Mouse (Mus musculus) stomach, embryonic 14.5 days (tissue): ENCODE measurements around the gene Mzf1. TPM values are rescaled to one million over a fixed set of nuclear protein-coding genes. Genes with fewer than 3 reads are reported as not detected.
A peak's percentile ranks its signal among the peaks of the same experiment; 100 is the strongest.

Experiments used
- ATAC-seq: fragments of 200-750 bp; cut with Nextera tagmentation; 2 replicates; pipeline ENCODE4 v1.8.0; 2017; ENCODE audit warnings: low read depth, moderate TSS enrichment; ENCODE audit not compliant: insufficient number of reproducible peaks, insufficient read depth, low FRiP score
- H3K27ac ChIP-seq: fragments of 300-500 bp; sonication (generic); 2 replicates; pipeline ENCODE4 v1.5.1; 2014; ENCODE audit warnings: mild to moderate bottlenecking, low read length, moderate library complexity, mixed read lengths
- H3K27me3 ChIP-seq: fragments of 300-500 bp; sonication (generic); 2 replicates; pipeline ENCODE4 v1.6.1; 2014; ENCODE audit warnings: low read length, control low read depth, mixed read lengths; ENCODE audit not compliant: control insufficient read depth, insufficient read depth
- H3K36me3 ChIP-seq: fragments of 300-500 bp; sonication (generic); 2 replicates; pipeline ENCODE4 v1.6.1; 2014; ENCODE audit warnings: mild to moderate bottlenecking, control low read depth, low read length, moderate library complexity, mixed read lengths; ENCODE audit not compliant: control insufficient read depth, insufficient read depth
- H3K4me1 ChIP-seq: fragments of 300-500 bp; sonication (generic); 2 replicates; pipeline ENCODE4 v1.6.1; 2014; ENCODE audit warnings: low read length, control low read depth, mixed read lengths; ENCODE audit not compliant: control insufficient read depth, insufficient read depth
- H3K4me2 ChIP-seq: fragments of 300-500 bp; sonication (generic); replicated peaks from 2 replicates; pipeline ENCODE4 v1.6.1; 2014; ENCODE audit warnings: low read depth, low read length, control low read depth
- H3K4me3 ChIP-seq: fragments of 300-500 bp; sonication (generic); 2 replicates; pipeline ENCODE4 v1.5.1; 2014; ENCODE audit warnings: low read depth, low read length, control low read depth
- H3K9ac ChIP-seq: fragments of 300-500 bp; sonication (generic); replicated peaks from 2 replicates; pipeline ENCODE4 v1.6.1; 2014; ENCODE audit warnings: low read depth, mild to moderate bottlenecking, control low read depth, low read length, moderate library complexity, mixed read lengths
- H3K9me3 ChIP-seq: fragments of 300-500 bp; sonication (generic); 2 replicates; pipeline ENCODE4 v1.6.1; 2016; ENCODE audit warnings: low read depth, low read length, control low read depth; ENCODE audit not compliant: control insufficient read depth
- WGBS: fragments of 180-500 bp; shearing (Covaris S2); extraction: QIAGEN DNeasy Blood & Tissue Kit; methylation state at CpG from one replicate; pipeline ENCODE4 v1.1.7; 2014; 5-methylcytosine and 5-hydroxymethylcytosine counted together
- polyA plus RNA-seq: library from polyadenylated mRNA; unstranded; fragments of >200 nt; fragmentation: Nextera tagmentation; extraction: Ambion mirVana; gene quantifications from 2 replicates; pipeline ENCODE4 v1.2.1, GENCODE M21; 2014

Mzf1 gene
- polyA plus RNA-seq, 1 experiment from 2014 or later: 3.1 TPM

DNA sequence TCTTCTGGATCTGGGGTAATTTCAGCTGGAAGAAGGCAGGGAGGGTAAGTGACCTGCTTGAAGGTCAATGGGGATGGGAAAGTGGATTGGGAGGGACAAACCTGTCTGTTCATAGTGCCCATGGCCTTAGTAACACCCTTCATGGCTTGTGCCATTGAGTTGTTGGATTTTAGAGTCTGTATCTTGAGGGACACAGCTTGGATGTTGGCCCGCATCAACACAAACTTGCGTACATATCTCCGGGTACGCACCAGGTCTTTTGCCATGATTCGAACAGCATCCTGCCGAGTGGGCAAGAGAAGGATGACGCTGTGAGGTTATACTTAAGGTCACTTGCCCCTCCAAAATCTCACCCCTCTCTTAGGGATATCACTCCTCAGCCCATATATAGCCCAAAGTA lies 22.0 kb downstream of the Mzf1 start:
- no peaks in the 10 kb centered on the region for H3K9me3 ChIP-seq
- H3K27ac ChIP-seq: no peak overlapping the region
- ATAC-seq: no peak

GRCm38 (mm10) chr7:13031983-13032382 lies 22.6 kb downstream of the Mzf1 start:
- Histone ChIP-seq H3K9ac (no peak overlapping the region), H3K4me2 (no peak overlapping the region), H3K27me3 (no peaks in the 10 kb centered on the region), H3K36me3 (peaks cover 77% of the 10 kb centered on the region), H3K27ac (no peak overlapping the region), H3K9me3 (no peaks in the 10 kb centered on the region), H3K4me3 (no peak overlapping the region), H3K4me1 (peaks cover 23% of the 10 kb centered on the region)
- ATAC-seq: no peak
- 81% methylated on average over 2 of the region's 2 CpGs for WGBS

More for the DNA sequence above, 22.0 kb downstream of the Mzf1 start:
- Histone ChIP-seq H3K4me2 (no peak overlapping the region), H3K27me3 (no peaks in the 10 kb centered on the region), H3K4me3 (no peak overlapping the region), H3K4me1 (peaks cover 23% of the 10 kb centered on the region), H3K9ac (no peak overlapping the region), H3K36me3 (peaks cover 72% of the 10 kb centered on the region)
- WGBS: 90% methylated on average over 7 of the region's 7 CpGs

DNA sequence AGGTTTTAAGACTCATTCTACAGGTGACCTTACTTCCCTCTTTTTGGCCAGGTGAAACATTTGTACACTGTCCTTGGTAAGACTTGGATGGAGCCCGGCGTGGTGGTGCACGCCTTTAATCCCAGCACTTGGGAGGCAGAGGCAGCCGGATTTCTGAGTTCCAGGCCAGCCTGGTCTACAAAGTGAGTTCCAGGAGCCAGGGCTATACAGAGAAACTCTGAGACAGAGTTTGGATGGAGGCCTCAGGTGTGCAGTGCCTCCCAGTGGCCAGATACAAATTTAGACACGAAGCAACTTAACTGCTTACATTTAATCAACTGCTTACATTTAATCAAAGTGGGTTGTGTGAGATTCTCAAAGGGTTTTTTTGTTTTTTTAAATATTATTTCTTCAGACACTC lies 23.5 kb downstream of the Mzf1 start:
- H3K27ac ChIP-seq: no peak overlapping the region
- WGBS: 71% methylated on average over 5 of the region's 5 CpGs
- H3K4me2 ChIP-seq: no peak overlapping the region
- no peak for ATAC-seq
- H3K27me3 ChIP-seq: no peaks in the 10 kb centered on the region
- H3K4me1 ChIP-seq: peaks cover 21% of the 10 kb centered on the region
- H3K9ac ChIP-seq: no peak overlapping the region
- no peaks in the 10 kb centered on the region for H3K9me3 ChIP-seq
- no peak overlapping the region for H3K4me3 ChIP-seq
- H3K36me3 ChIP-seq: peaks cover 82% of the 10 kb centered on the region

- H3K4me3 ChIP-seq: no peak overlapping the region
- no peak for ATAC-seq
- H3K9me3 ChIP-seq: no peaks in the 10 kb centered on the region
- no peak overlapping the region for H3K9ac ChIP-seq
- no peak overlapping the region for H3K27ac ChIP-seq
- no peak overlapping the region for H3K4me2 ChIP-seq
- H3K36me3 ChIP-seq: peaks cover 78% of the 10 kb centered on the region
- no peaks in the 10 kb centered on the region for H3K27me3 ChIP-seq
- WGBS: 96% methylated on average over 4 of the region's 4 CpGs
- peaks cover 22% of the 10 kb centered on the region for H3K4me1 ChIP-seq
Measured at GRCm38 (mm10) chr7:13028986-13029385, 25.6 kb downstream of the Mzf1 start.

DNA sequence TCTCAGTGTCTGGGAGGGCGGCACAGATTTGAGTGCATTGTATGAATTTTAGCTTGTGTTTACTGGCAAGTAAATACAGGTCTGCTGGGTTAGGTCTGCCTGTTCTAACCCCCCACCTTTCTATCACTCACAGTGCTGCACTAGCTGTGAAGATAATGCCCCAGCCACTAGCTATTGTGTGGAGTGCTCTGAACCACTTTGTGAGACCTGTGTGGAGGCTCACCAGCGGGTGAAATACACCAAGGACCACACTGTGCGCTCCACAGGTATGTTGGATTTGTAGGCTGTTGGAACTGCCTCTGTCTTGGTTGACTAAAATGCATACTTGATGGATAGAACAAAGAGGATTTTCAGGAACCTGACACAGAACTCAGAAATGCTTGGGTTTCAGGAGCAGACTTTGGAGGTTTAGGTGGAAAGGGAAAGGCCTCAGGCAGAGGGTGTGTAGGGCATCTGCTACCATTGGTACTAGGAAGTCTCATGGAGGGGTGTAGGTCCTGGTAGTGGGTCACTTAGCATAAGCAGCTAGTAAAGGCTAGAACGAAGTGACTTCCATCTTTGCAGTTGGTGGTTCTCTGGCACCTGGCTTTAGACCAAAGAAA lies 29.0 kb downstream of the Mzf1 start:
- Histone ChIP-seq H3K9me3 (no peaks in the 10 kb centered on the region), H3K36me3 (peaks cover 53% of the 10 kb centered on the region), H3K9ac (peak overlapping the region; percentile 96), H3K4me1 (peaks cover 15% of the 10 kb centered on the region), H3K4me3 (peak overlapping the region; percentile 91), H3K4me2 (peak overlapping the region; percentile 99), H3K27ac (no peak overlapping the region), H3K27me3 (no peaks in the 10 kb centered on the region)
- 36% methylated on average over 4 of the region's 4 CpGs for WGBS
- ATAC-seq: no peak

DNA sequence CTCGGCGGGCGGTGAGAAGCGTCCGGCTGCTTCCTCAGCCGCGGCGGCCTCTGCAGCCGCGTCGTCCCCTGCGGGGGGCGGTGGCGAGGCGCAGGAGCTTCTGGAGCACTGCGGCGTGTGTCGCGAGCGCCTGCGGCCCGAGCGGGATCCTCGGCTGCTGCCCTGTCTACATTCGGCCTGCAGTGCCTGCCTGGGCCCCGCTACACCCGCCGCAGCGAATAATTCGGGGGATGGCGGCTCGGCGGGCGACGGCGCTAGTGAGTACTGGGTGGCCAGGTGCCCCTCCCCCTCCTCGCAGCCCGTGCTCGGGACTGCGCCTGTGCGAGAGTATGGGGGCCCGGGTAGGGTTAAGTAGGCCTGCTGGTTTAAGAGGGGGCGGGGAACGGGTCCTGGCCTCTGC lies 29.8 kb downstream of the Mzf1 start:
- peak overlapping the region; percentile 96 for H3K9ac ChIP-seq
- WGBS: under 1% methylated on average over 40 of the region's 44 CpGs
- peak overlapping the region; percentile 99 for H3K4me2 ChIP-seq
- H3K27ac ChIP-seq: peak overlapping the region; percentile 99
- H3K36me3 ChIP-seq: peaks cover 45% of the 10 kb centered on the region
- H3K4me1 ChIP-seq: peaks cover 15% of the 10 kb centered on the region
- peak overlapping the region; percentile 91 for H3K4me3 ChIP-seq
- ATAC-seq: peak; percentile 61
- no peaks in the 10 kb centered on the region for H3K27me3 ChIP-seq
- no peaks in the 10 kb centered on the region for H3K9me3 ChIP-seq

GRCm38 (mm10) chr7:13023928-13024731 lies 30.4 kb downstream of the Mzf1 start:
- H3K9ac ChIP-seq: peak overlapping the region; percentile 96
- under 1% methylated on average over 86 of the region's 95 CpGs for WGBS
- H3K4me3 ChIP-seq: peak overlapping the region; percentile 91
- H3K9me3 ChIP-seq: no peaks in the 10 kb centered on the region
- H3K36me3 ChIP-seq: peaks cover 38% of the 10 kb centered on the region
- peak overlapping the region; percentile 99 for H3K27ac ChIP-seq
- peak; percentile 83 for ATAC-seq
- peak overlapping the region; percentile 99 for H3K4me2 ChIP-seq
- peaks cover 15% of the 10 kb centered on the region for H3K4me1 ChIP-seq
- no peaks in the 10 kb centered on the region for H3K27me3 ChIP-seq

- ATAC-seq: peak; percentile 74
Measured at GRCm38 (mm10) chr7:13022773-13023535, 31.6 kb downstream of the Mzf1 start.

More at GRCm38 (mm10) chr7:13022773-13023535, 31.6 kb downstream of the Mzf1 start:
- peak overlapping the region; percentile 99 for H3K4me2 ChIP-seq
- peak overlapping the region; percentile 91 for H3K4me3 ChIP-seq
- no peaks in the 10 kb centered on the region for H3K27me3 ChIP-seq
- H3K4me1 ChIP-seq: peaks cover 15% of the 10 kb centered on the region
- H3K9me3 ChIP-seq: no peaks in the 10 kb centered on the region
- H3K9ac ChIP-seq: peak overlapping the region; percentile 61
- peaks cover 27% of the 10 kb centered on the region for H3K36me3 ChIP-seq
- WGBS: 3% methylated on average over 31 of the region's 31 CpGs
- peak overlapping the region; percentile 99 for H3K27ac ChIP-seq
